Mouse (Mus musculus): ENCODE results near the gene Brd3os.

Gene Brd3os

DNA sequence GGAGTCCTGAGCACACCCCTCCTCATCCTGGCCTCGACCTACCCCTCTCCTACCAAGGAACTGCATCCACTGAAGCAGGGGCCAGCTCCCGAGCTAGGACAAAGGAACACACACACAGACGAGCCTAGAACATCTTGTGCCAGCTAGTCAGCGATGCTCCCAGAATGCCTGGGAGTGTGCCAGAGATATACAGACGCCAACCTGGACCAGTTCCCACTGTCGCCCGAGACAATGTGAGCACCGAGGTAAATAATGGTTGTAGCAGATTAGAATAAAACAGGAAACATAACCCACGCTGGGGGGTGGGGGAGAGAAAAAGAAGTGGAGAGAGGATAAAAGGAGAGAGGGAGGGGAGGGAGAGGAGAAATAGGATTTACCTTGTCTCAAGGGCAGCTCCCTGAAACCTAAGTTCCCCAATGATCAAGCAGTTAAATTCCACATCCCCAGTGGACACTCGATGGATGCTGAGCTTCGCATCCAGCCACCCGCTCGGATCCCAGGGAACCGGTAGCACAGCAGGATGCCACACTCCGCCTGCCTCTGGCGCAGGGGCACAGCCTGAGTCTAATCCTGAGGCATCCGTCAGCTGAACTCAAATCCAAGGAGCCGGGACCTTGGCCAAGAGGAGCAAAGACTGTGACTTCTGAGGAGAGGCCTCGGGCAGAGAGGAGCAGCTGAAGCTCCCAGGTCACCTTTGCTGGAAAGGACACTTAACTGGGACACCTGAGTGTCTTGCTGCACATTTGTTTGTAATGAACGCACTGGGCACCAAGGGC lies 20.6 kb upstream of the Brd3os start:
- peak; percentile 81 for DNase-seq

DNA sequence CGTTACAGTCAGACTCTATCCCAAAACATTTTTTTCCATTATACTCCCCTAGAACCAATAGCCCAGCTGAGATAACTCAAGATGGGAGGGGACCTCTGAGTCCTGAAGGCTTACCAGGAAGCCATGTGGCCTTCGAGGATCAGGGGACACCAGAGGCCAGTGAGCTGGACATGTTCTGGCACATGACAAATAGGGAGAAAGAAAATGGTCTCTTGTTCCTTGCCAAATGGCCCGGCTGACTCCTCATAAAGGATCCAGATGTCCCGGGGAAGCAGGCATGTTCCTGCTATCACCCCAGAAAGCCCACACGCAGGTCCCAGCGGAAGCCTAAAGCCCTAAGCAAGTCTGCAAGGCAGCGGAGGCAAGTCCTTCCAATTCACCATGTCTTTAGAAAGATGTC lies 18.5 kb upstream of the Brd3os start:
- no peak for DNase-seq

DNA sequence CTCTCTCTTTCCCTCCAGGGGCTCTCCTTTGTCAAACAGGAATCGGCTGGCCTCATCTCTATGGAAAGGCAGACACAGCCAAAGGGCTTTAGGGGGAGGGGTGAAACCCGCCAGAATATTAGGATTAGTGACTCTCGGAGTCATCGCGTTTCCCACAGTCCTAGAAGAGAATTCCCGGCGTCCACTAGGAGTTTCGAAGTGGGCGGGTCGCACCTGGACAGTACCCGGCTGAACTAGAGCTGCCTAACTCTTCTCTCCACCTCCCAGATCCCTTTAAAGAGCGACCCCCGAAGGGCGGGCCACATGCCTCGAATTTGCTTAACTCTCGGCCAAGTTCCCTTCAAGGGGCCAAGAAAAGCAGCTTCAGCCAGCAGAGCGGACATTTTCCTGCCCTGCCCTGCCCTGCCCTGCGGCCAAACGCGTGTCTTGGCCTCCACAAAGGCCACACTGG lies 16.9 kb upstream of the Brd3os start:
- no peak for DNase-seq

- no peak for DNase-seq
Observed at GRCm38 (mm10) chr2:27425751-27426405, 16.2 kb upstream of the Brd3os start.

GRCm38 (mm10) chr2:27426406-27426854 lies 15.7 kb upstream of the Brd3os start:
- peak; percentile 55 for DNase-seq

DNA sequence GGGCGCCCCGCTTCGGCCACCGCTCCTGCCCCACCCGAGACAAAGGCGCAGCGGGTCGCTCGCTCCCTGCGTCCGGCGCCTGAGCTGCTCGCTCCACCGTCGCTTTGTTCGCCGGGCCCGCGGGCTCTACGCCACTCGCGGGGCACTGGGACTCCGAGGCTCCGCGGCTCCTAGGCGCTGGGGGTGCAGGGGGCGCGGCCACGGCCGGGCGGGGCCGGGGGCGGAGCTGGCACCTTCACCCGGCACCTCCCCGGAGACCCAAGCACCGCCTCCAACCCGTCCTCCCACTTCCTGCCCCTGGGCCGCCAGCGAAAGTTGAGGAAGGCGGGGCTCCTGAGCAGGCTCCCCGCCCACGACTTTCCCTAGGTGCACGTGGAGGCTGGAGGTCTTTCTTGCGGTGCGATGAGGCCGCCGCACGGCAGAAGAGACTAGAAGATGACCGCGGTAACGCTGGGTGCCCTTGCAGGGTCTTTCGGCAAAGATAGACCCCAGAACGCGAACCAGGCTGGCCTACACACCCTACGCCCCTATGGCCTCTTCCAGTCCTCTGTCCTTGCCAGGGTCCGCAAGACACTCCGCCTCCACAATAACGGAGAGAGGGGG lies 15.2 kb upstream of the Brd3os start, which contains the start of gene Vav2:
Vav2 (minus strand) TSS at position 179 of the 603 bp plus-strand sequence.
- DNase-seq: peak; percentile 93

- DNase-seq: peak; percentile 92
Observed at GRCm38 (mm10) chr2:27428071-27428470, 14.1 kb upstream of the Brd3os start.

DNA sequence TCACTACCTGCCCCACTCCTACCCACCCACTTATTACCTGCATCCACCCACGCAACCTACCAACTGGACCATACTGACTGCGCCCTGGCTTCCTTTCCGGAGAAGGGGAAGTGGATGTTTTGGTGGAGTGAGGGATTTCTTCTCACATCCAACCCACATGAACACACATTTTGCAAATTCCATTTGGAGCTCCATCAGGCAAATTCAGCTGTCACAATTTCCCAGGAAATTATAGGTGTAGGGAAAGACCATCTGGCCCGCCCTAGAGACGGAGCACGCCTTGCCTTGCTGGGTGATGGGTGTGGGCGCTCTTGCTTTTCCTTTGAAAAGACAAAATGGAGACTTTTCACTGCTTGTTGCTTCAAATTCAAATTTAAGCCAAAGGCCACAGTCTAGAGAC lies 11.5 kb upstream of the Brd3os start:
- DNase-seq: no peak

DNA sequence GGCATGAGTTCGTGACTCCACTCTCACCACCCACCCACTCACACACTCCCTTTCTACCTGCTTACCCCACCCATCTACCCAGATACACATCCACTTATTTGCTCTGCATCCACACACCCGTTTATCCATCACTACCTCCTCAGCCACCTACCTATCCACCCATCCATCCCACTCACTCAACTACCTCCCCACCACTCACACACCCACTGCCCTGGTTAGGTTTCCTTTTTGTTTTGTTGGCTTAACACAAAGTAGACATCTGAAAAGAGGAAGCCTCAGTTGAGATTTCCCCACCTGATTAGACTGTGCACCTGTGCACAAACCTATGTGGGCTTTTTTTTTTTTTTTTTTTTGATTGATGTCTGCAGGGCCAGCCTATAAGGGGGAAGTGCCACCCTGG lies 9.5 kb upstream of the Brd3os start:
- no peak for DNase-seq

- DNase-seq: no peak
Observed at GRCm38 (mm10) chr2:27437876-27438275, 4.2 kb upstream of the Brd3os start.

- no peak for DNase-seq
Observed at GRCm38 (mm10) chr2:27438281-27438680, 3.8 kb upstream of the Brd3os start.

DNA sequence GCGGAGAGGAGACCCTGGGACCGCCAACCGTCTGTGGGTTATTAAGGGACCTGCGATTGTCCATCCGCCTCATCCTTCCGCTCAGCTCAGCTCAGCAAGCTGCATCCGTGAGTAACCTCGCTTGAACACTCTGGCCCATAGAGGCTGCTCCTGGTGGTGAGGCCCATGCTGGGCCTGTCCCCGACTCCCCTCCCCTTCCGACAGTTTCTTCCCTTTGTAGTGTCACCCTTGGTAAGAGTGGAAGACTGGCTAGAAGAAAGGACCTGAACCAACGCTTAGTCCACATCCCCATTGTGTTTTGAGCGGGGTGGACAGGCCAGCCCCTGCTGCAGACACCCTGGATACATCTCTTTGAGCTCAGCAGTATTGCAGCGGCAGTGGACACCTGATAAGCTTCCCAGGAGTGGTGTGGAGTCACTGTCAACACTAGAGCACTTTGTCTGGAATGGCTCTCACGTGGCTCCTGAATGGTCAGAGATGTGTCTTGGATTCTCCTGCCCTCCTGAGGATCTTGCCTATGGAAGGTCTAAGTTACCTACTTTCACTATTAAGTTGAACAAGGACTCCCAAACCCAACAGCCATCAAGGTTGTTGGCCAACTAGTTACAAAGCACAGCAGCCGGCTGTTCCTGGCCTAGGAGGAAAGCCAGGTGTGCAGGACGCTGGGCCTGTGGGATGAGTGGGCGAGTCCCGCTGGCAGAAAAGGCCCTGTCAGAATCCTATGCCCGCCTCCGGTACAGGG lies 755 bp downstream of the Brd3os start:
- no peak for DNase-seq

- DNase-seq: no peak
Observed at GRCm38 (mm10) chr2:27443450-27443708, 1.3 kb downstream of the Brd3os start.

DNA sequence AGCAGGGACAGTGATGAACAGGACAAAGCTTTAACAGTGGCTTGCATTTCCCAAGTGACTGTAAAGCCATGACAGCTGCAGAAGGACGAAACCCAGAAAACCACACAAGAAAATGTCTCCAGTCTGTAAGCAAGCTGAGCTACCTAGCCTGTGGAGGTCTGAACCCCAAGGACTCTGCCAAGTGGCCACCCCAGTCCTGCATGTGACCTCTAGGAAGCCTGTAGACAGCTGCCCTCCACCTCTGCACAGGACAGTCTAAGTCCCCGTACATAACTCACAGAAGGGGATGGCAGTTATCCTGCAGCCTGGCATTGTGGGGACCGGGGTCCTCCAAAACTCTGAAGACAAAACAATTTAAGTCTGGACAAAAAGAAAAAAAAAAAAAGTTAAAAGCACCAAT lies 3.8 kb downstream of the Brd3os start:
- no peak for DNase-seq

DNA sequence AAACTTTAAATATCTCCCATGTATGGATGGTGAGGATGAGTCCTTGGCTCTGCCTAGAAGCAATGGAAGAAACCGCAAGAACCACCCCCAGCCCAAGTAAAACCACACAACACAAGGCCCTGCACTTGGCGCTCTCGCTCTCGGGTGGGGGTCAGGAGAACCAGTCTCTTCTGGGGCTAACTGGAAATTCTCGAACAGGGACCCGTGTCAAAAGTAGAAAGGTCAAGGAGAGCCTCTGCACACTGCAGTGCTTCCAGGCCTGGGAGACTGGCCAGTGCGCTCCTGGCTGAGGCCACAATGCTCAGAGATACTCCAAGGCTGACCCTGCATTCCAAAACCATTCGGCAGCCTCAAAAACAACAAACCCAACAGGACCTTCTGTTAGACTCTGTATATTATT lies 4.7 kb downstream of the Brd3os start:
- DNase-seq: no peak

DNA sequence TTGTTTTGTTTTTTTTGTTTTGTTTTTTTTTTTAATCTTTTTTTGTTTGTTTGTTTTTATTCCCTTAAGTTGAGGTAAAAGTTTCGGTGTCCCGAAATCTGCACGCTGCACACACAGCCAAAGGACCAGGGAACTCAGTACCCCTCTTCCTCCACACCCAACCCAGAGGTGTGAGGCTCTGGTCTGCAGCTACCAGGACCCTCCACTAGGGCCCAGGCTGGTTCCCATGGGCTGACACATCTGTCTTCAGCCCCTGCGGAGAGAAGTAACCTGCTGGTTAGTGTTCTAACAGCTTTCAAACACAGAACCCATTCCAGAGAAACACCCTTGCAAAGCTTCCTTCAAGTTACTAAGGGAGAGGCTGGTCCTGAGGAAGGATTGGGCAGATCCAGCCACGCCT lies 5.7 kb downstream of the Brd3os start:
- no peak for DNase-seq

DNA sequence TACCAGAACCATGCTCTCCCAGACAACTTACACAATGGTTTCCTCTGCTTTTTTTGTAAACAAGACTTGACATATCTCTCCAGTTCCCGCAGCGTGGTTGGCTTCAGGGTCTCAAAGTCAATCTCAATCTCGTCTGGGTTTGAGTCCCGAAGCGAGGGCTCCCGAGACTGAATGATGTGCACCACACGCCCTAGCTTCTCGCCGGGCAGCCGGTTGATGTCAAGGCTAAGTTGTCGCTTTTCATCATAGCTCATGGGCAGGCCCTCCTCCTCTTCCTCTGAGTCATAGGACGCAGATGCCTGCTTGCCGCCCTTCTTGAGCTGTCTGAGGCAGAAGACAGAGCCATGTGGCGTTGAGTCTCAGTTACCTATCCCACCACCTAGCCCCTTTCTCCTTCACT lies 8.1 kb downstream of the Brd3os start:
- DNase-seq: no peak

DNA sequence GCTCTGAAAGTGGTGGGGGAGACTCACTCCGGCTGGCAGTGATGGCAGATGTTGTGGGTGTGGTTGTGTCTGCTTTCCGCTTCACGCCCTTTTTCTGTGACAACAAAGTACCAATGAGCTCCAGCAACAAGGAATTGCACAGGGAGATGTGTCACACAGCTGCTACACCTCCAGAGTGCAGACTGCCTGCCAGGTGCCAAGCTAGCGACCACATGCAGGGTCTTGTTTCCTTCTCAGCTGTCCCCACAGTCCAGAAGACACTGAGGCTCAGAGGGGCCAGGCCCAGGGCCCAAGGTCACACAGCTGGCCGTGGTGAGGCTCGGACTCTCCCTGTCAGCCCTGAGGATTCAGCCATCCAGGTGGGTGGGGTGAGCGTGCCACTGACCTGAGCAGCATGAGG lies 17.6 kb downstream of the Brd3os start:
- no peak for DNase-seq

GRCm38 (mm10) chr2:27460163-27460562 lies 18.0 kb downstream of the Brd3os start:
- DNase-seq: no peak

DNA sequence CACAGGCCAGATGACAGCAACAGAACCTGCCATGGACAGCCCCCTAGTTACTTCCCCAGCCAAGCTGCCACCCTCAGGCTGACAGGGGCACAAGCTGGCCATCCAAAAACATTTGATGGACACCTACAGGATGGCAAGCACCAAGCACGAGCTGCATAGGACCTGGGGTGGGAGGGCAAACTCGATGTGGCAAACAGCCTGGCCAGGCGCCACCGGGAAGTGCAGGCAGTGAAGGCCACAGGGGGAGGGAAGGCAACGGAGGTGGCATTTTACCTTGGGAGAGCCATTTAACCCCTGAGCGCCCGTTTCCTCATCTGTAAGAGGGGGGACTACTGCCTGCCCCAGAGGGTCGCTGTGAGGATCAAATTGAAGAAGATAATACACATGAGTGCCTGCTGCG lies 18.5 kb downstream of the Brd3os start:
- DNase-seq: no peak

GRCm38 (mm10) chr2:27461881-27462660 lies 19.9 kb downstream of the Brd3os start:
- DNase-seq: no peak

DNA sequence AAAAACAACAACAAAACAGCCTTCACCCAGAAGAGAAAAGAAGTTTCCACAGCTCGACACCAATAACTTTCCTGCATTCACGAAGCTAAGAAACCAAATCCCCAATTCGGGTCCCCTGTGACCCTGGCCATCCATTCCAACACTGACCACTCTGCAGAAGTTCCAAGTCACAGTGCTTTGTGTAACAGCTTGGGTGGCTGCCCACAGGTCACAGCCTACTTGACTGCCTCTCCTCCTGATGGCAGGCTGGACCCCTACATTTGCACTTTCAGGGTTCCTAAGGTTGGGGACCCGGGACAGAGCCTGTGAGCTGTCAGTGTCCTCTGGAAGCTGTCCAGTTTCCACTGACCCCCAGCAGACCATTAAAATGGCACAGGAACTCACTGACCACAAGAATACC lies 20.8 kb downstream of the Brd3os start:
- DNase-seq: no peak
